Mouse (Mus musculus) left cerebral cortex, postnatal 4 days (tissue): ENCODE data around the gene Kmt2a. TPM values are rescaled to one million over a fixed set of nuclear protein-coding genes. Genes with fewer than 3 reads are reported as not detected.
"Not testable (repeated sequence)": the region's sequence is repeated elsewhere in the genome, so short reads cannot be mapped to it uniquely, and the experiment has no call there.

Source experiments
- DNase-seq: peaks from one replicate; pipeline ENCODE4 v3.0.0-alpha.2; 2022
- intact Hi-C: fragments of 180-260 bp; cut with DNase I; formaldehyde crosslinking; loops from one replicate; pipeline ENCODE4 v1.15.1; 2025
- total RNA-seq, 2 experiments: library from RNA; stranded (reverse); gene quantifications; 2 replicates each; pipeline ENCODE4 v1.2.3; 2021

The Kmt2a gene
- total RNA-seq, 2 experiments from 2014 or later = 67.5 to 70.0 TPM

- DNase-seq, intact Hi-C loops: not testable (repeated sequence)
Measured at GRCm38 (mm10) chr9:44768029-44768394, 113.1 kb downstream of the Kmt2a start.

- DNase-seq = peak; percentile 88
- intact Hi-C loops = no loop called here
Measured at GRCm38 (mm10) chr9:44767101-44768028, 113.7 kb downstream of the Kmt2a start, which contains the start of the genes Arcn1 and Ift46. Gene Arcn1, minus strand, starts transcription at chr9:44767845. Gene Ift46, plus strand, starts transcription at chr9:44767908.

GRCm38 (mm10) chr9:44760873-44761272 is 120.2 kb downstream of the Kmt2a start:
- intact Hi-C loops = no loop called here
- no peak for DNase-seq

Other genes starting within 250 kb of the Kmt2a start
- gene Treh, start 208.1 kb downstream of the Kmt2a start, total RNA-seq = not detected
- gene Phldb1, start 146.1 kb downstream of the Kmt2a start, total RNA-seq = 100 to 1,000 TPM; 132 to 141 TPM
- 100 to 1,000 TPM; 116 to 122 TPM for gene Arcn1, start 113.5 kb downstream of the Kmt2a start, total RNA-seq
- gene Ift46, start 113.4 kb downstream of the Kmt2a start, total RNA-seq = 100 to 1,000 TPM; 111 to 114 TPM
- 10 to 100 TPM; 17.9 to 20.1 TPM for gene Tmem25, start 82.0 kb downstream of the Kmt2a start, total RNA-seq
- 1 to 10 TPM in 1 of 2 experiments, under 1 TPM in 1; 0.54 to 1.0 TPM for gene Ttc36, start 78.2 kb downstream of the Kmt2a start, total RNA-seq
- 100 to 1,000 TPM; 325 to 329 TPM for gene Atp5l, start 39.4 kb upstream of the Kmt2a start, total RNA-seq
- 100 to 1,000 TPM in 1 of 2 experiments, 10 to 100 TPM in 1; 95.1 to 104 TPM for gene Ube4a, start 84.3 kb upstream of the Kmt2a start, total RNA-seq
- not detected for gene Cd3g, start 99.1 kb upstream of the Kmt2a start, total RNA-seq
- gene Cd3d, start 100.5 kb upstream of the Kmt2a start, total RNA-seq = not detected
- gene Cd3e, start 128.3 kb upstream of the Kmt2a start, total RNA-seq = not detected
- gene Mpzl2, start 158.5 kb upstream of the Kmt2a start, total RNA-seq = 1 to 10 TPM; 1.3 to 1.5 TPM
- gene Mpzl3, start 173.9 kb upstream of the Kmt2a start, total RNA-seq = 1 to 10 TPM; 1.7 to 2.1 TPM
- under 1 TPM in 1 of 2 experiments, not detected in 1; 0.18 TPM for gene Jaml, start 197.9 kb upstream of the Kmt2a start, total RNA-seq
- 10 to 100 TPM; 17.9 to 19.4 TPM for gene Scn2b, start 236.5 kb upstream of the Kmt2a start, total RNA-seq